Mouse (Mus musculus): ENCODE data around the gene Id2.

Id2 gene

GRCm38 (mm10) chr12:25097052-25097209 lies at the start of gene Id2:
Id2 (minus strand) TSS chr12:25097140.
- no peak for DNase-seq (ENCODE audit: low read depth, low spot score)

DNA sequence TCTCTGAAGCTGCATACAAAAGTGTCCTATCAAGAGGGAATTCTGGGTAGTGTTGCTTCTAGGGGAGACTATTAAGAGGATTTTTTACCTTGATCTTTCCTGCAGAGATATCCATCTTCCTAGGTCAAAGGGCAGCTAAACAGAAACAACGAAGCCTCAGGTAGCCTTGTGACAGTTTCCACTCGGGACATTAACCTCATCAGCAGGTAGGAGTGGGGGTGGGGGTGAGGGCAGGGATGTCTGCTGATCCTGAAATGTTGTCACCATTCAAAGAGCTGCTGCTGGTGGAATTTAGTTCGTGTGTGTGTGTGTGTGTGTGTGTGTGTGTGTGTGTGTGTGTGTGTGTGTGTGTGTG lies 48.4 kb upstream of the Id2 start:
- no peak for DNase-seq (ENCODE audit: low read depth, low spot score)

GRCm38 (mm10) chr12:25144591-25145343 lies 47.8 kb upstream of the Id2 start:
- DNase-seq (ENCODE audit: low read depth, low spot score), result no peak

GRCm38 (mm10) chr12:25143492-25143891 lies 46.6 kb upstream of the Id2 start:
- peak; percentile 12 for DNase-seq (ENCODE audit: low read depth, low spot score)

DNA sequence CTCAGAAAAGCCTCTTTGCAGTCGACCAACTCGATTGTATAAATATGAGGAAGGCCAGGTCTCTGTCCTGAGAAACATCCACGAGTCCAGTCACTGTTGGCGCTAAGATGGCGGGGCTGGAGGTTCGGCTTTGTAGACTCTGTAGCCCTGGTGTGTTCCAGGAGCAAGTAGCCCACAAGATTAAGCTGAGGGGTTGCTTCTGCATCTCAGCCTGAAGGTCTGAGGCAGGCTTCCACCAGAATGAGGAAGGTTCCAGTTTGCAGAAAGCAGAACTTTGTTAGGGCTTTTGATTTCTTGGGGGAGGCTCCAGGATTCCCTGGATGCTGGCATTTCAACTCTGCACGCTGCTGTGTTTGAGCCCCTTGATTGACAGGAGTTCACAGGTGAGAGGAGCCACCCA lies 45.3 kb upstream of the Id2 start:
- no peak for DNase-seq (ENCODE audit: low read depth, low spot score)

DNA sequence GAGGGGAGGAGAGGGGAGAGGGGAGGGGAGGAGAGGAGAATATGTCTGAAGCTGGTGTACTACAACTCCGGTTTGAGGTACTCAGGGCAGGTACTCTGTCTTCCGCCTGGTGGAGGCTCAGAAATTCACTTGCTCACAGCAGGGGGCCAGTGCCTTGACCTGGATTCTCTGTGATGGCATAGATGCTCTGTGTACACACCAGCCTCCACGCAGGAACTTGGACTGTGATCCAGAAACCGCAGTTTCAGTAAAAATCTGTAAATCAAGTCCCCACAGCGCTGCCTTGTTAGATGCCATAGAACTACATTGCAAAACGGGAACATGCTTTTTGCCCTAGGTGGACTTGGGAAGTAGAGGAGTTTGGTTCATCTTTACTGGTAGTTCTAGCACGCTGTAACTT lies 44.4 kb upstream of the Id2 start:
- peak; percentile 12 for DNase-seq (ENCODE audit: low read depth, low spot score)

- no peak for DNase-seq (ENCODE audit: low read depth, low spot score)
Measured at GRCm38 (mm10) chr12:25140115-25140514, 43.2 kb upstream of the Id2 start.

- no peak for DNase-seq (ENCODE audit: low read depth, low spot score)
Measured at GRCm38 (mm10) chr12:25138616-25139015, 41.7 kb upstream of the Id2 start.

GRCm38 (mm10) chr12:25132046-25132445 lies 35.1 kb upstream of the Id2 start:
- peak; percentile 9 for DNase-seq (ENCODE audit: low read depth, low spot score)

- DNase-seq (ENCODE audit: low read depth, low spot score), result no peak
Measured at GRCm38 (mm10) chr12:25127629-25128028, 30.7 kb upstream of the Id2 start.

DNA sequence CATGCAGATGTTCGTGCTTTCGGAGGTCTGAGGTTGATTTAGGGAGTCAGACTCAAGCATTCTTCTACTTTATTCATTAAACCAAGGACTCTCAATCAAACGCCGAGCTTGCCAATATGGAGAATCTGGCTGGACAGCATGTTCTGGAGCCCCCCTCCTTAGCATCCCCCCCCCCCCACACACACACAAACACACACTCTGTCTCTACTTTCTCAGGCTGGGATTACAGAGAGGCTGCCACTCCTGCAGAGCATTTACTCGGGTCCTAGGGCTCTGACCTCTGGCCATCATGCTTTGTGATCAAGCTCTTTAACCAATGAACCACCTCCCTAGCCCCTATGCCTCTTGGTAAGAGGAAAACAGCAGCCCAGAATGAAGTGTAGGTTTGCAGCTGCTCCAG lies 29.3 kb upstream of the Id2 start:
- DNase-seq (ENCODE audit: low read depth, low spot score), result no peak

- DNase-seq (ENCODE audit: low read depth, low spot score), result no peak
Measured at GRCm38 (mm10) chr12:25125239-25125776, 28.4 kb upstream of the Id2 start.

DNA sequence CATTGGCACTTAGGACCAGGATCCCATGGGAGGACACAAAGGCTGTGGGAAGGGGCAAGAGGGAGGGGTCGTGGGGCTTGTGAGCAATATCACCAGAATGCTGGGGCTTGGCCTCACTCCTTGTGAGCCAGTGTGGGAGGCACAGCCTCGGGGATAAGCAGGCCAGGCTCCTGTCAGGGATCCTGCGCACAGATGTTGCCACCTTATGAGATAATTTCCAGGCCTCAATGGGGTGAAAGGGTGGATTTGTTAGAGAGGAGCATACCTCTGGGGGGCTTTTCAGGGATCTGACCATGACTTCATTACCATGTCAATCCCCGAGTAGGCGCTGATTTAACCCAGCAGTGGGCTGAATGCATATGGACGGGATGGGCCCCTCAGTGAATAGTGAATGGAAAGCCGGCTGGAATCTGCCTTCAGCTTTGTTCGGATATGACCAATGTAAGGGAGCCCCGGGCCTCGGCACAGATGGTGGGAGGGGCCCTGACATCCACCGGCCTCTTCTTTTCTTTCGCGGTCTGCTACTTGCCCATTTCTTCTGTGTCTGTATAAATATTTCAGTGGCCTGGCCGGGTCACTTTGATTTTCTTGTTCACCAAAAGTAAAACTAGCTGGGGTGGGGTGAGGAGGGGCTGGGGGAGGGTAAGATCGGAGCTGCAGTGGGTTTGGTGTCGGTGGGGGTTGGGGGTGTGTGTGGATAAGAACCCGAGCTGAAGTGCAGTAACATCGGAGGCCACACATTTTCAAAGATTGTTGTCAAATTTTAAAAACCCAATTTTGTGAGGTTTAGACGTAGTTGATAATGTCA lies 27.7 kb upstream of the Id2 start:
- DNase-seq (ENCODE audit: low read depth, low spot score), result no peak

GRCm38 (mm10) chr12:25120753-25121152 lies 23.8 kb upstream of the Id2 start:
- no peak for DNase-seq (ENCODE audit: low read depth, low spot score)

DNA sequence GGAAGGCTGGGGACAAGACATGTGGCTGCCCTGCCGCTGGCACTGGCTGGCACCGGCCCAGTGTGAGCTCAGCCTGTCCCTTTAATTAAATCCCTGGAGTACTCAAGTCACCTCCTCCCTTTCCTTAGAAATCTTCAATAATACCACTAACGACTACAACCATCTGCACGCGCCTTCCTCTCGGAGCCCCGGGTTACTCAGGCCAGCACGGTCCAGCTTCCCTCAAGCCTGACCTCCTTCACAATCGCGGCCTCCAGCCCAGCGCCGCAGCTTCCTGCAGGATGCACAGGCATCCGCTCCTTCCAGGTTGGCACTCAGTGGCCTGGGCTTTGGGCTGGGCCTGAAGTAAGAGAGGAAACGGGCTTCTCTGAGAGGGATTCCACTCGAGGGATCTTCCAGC lies 22.3 kb upstream of the Id2 start:
- no peak for DNase-seq (ENCODE audit: low read depth, low spot score)

- DNase-seq (ENCODE audit: low read depth, low spot score), result peak; percentile 54
Measured at GRCm38 (mm10) chr12:25117856-25118511, 21.0 kb upstream of the Id2 start.

DNA sequence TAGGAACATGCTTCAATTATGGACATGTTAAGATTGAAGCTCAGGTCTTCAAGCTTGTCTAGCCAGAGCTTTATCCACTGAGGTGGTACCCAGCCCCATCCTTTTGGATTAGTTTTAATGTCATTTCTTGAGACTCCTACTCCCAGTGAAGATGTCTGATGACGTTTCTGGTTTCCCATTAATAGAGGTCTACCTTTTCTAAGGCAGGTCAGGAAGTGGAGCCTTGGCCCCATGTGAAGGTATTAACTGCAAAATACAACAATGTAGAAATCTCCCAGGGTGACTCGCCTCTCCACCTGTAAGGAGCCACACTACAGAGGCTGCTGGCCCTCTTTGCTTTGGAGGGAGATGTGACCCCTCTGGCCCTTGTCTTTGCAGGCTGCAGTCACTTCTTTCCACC lies 19.2 kb upstream of the Id2 start:
- no peak for DNase-seq (ENCODE audit: low read depth, low spot score)

GRCm38 (mm10) chr12:25114426-25114825 lies 17.5 kb upstream of the Id2 start:
- no peak for DNase-seq (ENCODE audit: low read depth, low spot score)

GRCm38 (mm10) chr12:25113357-25113756 lies 16.4 kb upstream of the Id2 start:
- DNase-seq (ENCODE audit: low read depth, low spot score), result no peak

DNA sequence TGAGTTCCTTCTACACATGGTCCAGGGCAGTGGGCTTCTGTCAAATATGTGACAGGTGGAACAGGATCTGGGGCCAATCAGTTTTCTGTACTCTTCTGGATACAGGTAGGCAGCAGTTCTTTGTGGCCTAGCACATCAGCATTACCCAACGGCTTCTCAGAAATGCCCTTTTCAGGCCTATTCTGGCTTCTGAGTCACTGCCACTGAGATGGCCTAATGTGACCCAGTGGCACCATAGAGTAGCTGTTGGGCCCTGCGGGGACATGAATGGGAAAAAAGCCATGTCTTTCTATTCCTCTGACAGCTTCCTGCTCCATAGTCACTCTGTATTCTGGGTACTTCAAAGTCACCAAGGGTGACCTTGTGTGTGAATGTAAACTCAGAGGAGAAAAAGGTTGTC lies 15.9 kb upstream of the Id2 start:
- DNase-seq (ENCODE audit: low read depth, low spot score), result no peak

GRCm38 (mm10) chr12:25110682-25111078 lies 13.7 kb upstream of the Id2 start:
- no peak for DNase-seq (ENCODE audit: low read depth, low spot score)

GRCm38 (mm10) chr12:25109971-25110681 lies 13.2 kb upstream of the Id2 start:
- DNase-seq (ENCODE audit: low read depth, low spot score), result no peak

Data from CD4-positive helper T cell, adult 2 months (primary cell).